Mouse (Mus musculus): ENCODE data around the gene Cinp. TPM values are rescaled to one million over a fixed set of nuclear protein-coding genes. Genes with fewer than 3 reads are reported as not detected.
A peak's percentile ranks its signal among the peaks of the same experiment; 100 is the strongest.

The Cinp gene
- total RNA-seq (2021): 100 to 1,000 TPM; 107 to 124 TPM
- long read RNA-seq, experiment 1, transcript Cinp-204 (4 exons, 536 nt): minor isoform, 5 of 132 reads
- long read RNA-seq, experiment 1, transcript Cinp-201 (5 exons, 2,029 nt): major isoform, 79 of 132 reads
- long read RNA-seq, experiment 1, partial matches to known transcripts: 3 of 132 reads
- long read RNA-seq, experiment 1, other reads (novel, unspliced or antisense): 39 of 132 reads
- long read RNA-seq, experiment 2, transcript Cinp-201 (5 exons, 2,029 nt): major isoform, 79 of 122 reads
- long read RNA-seq, experiment 2, transcript Cinp-204 (4 exons, 536 nt): minor isoform, 5 of 122 reads
- long read RNA-seq, experiment 2, partial matches to known transcripts: 5 of 122 reads
- long read RNA-seq, experiment 2, other reads (novel, unspliced or antisense): 31 of 122 reads

GRCm38 (mm10) chr12:110889036-110890020 lies at the start of gene Cinp, which contains the start of gene Tecpr2:
TSS of gene Cinp (minus strand) at chr12:110889145.
TSS of gene Tecpr2 (plus strand) at chr12:110889264.
- intact Hi-C loops (cut with DNase I): no loop called here

GRCm38 (mm10) chr12:110937496-110937895 lies 48.6 kb upstream of the Cinp start:
- intact Hi-C loops (cut with DNase I): loop anchor here (2.0 kb wide), 1 partner anchor 55 kb away; no protein-coding TSS in a partner anchor
- no peak for DNase-seq (ENCODE audit: low spot score in 2 of 2)

More at GRCm38 (mm10) chr12:110889036-110890020, at the start of gene Cinp, which contains the start of gene Tecpr2:
- DNase-seq (ENCODE audit: low spot score in 2 of 2): peak; percentile 98

GRCm38 (mm10) chr12:110935983-110936620 lies 47.2 kb upstream of the Cinp start:
- intact Hi-C loops (cut with DNase I): loop anchor here (2.0 kb wide), 1 partner anchor 57 kb away; no protein-coding TSS in a partner anchor
- peak; percentile 85 to 89 for DNase-seq (ENCODE audit: low spot score in 2 of 2)

- intact Hi-C loops (cut with DNase I): no loop called here
- peak in 1 of 2 experiments; percentile 36 for DNase-seq (ENCODE audit: low spot score in 2 of 2)
These were observed 43.9 kb upstream of the Cinp start for GRCm38 (mm10) chr12:110932820-110933219.

- no peak for DNase-seq (ENCODE audit: low spot score in 2 of 2)
- intact Hi-C loops (cut with DNase I): no loop called here
These were observed 32.6 kb upstream of the Cinp start for GRCm38 (mm10) chr12:110921572-110921971.

- intact Hi-C loops (cut with DNase I): no loop called here
- no peak for DNase-seq (ENCODE audit: low spot score in 2 of 2)
These were observed 31.3 kb upstream of the Cinp start for GRCm38 (mm10) chr12:110920254-110920653.

- DNase-seq (ENCODE audit: low spot score in 2 of 2): no peak
- intact Hi-C loops (cut with DNase I): no loop called here
These were observed 26.8 kb upstream of the Cinp start for GRCm38 (mm10) chr12:110915761-110916160.

- DNase-seq (ENCODE audit: low spot score in 2 of 2): peak in 1 of 2 experiments; percentile 62
- intact Hi-C loops (cut with DNase I): no loop called here
These were observed 21.0 kb upstream of the Cinp start for GRCm38 (mm10) chr12:110909962-110910361.

GRCm38 (mm10) chr12:110907845-110908244 lies 18.9 kb upstream of the Cinp start:
- DNase-seq (ENCODE audit: low spot score in 2 of 2): no peak
- intact Hi-C loops (cut with DNase I): no loop called here

GRCm38 (mm10) chr12:110903536-110903935 lies 14.6 kb upstream of the Cinp start:
- DNase-seq (ENCODE audit: low spot score in 2 of 2): no peak
- intact Hi-C loops (cut with DNase I): no loop called here

GRCm38 (mm10) chr12:110902106-110902505 lies 13.2 kb upstream of the Cinp start:
- no peak for DNase-seq (ENCODE audit: low spot score in 2 of 2)
- intact Hi-C loops (cut with DNase I): no loop called here

GRCm38 (mm10) chr12:110891887-110892286 lies 2.9 kb upstream of the Cinp start:
- DNase-seq (ENCODE audit: low spot score in 2 of 2): no peak
- intact Hi-C loops (cut with DNase I): no loop called here

GRCm38 (mm10) chr12:110888606-110889005 lies 339 bp downstream of the Cinp start:
- intact Hi-C loops (cut with DNase I): no loop called here
- DNase-seq (ENCODE audit: low spot score in 2 of 2): peak in 1 of 2 experiments; percentile 82

GRCm38 (mm10) chr12:110888106-110888505 lies 839 bp downstream of the Cinp start:
- DNase-seq (ENCODE audit: low spot score in 2 of 2): no peak
- intact Hi-C loops (cut with DNase I): no loop called here

GRCm38 (mm10) chr12:110885251-110885650 lies 3.7 kb downstream of the Cinp start:
- intact Hi-C loops (cut with DNase I): no loop called here
- DNase-seq (ENCODE audit: low spot score in 2 of 2): no peak

GRCm38 (mm10) chr12:110882291-110882690 lies 6.7 kb downstream of the Cinp start:
- intact Hi-C loops (cut with DNase I): no loop called here
- no peak for DNase-seq (ENCODE audit: low spot score in 2 of 2)

- intact Hi-C loops (cut with DNase I): no loop called here
- no peak for DNase-seq (ENCODE audit: low spot score in 2 of 2)
These were observed 13.6 kb downstream of the Cinp start for GRCm38 (mm10) chr12:110875351-110875750.

GRCm38 (mm10) chr12:110871247-110871646 lies 17.7 kb downstream of the Cinp start:
- no peak for DNase-seq (ENCODE audit: low spot score in 2 of 2)
- intact Hi-C loops (cut with DNase I): no loop called here

- intact Hi-C loops (cut with DNase I): no loop called here
These were observed 18.8 kb downstream of the Cinp start for GRCm38 (mm10) chr12:110870107-110870506.

More at GRCm38 (mm10) chr12:110870107-110870506, 18.8 kb downstream of the Cinp start:
- DNase-seq (ENCODE audit: low spot score in 2 of 2): no peak
